ENCODE assay signal across 11 mouse cellular contexts in genomic region chr4:142223898-142224645, GRCm38 (mm10). TPM values are rescaled to one million over a fixed set of nuclear protein-coding genes. Genes with fewer than 3 reads are reported as not detected.
DNase-seq lines count a peak whose midpoint lies in the region; ATAC-seq and TF ChIP-seq lines count a peak whose summit lies in the region.
"Had no signal": no experiment of that assay in that cellular context is flagged by ENCODE, and none has a peak within 500 bp of the region (broad histone marks: within the 10 kb centered on the region; RNA-seq: fewer than 3 reads in every experiment).

No protein-coding gene starts in this region.

- H3K4me1 ChIP-seq in heart, embryonic 14.5 days (ENCODE audit: control insufficient read depth in 2 of 2, insufficient read depth in 2 of 2, low read length in 2 of 2): peaks cover 56 to 61% of the 10 kb centered on the region in 2 experiments
- H3K4me1 ChIP-seq in embryonic facial prominence, embryonic 10.5 days: peaks cover 93% of the 10 kb centered on the region
- H3K4me1 ChIP-seq in kidney, adult 2 months (ENCODE audit: control insufficient read depth, insufficient read depth, low read length): peaks cover 68% of the 10 kb centered on the region
- peaks cover 65% of the 10 kb centered on the region for H3K4me1 ChIP-seq in limb, embryonic 12.5 days (replicated peaks)

- TF ChIP-seq CTCF in kidney, adult 2 months (conservative IDR thresholded peaks at IDR 0.05; ENCODE audit: insufficient read depth, insufficient read length, low read depth, low read length): no peak

- no peak overlapping the region for H3K4me3 ChIP-seq in heart, embryonic 14.5 days (ENCODE audit: control insufficient read depth in 1 of 2, insufficient read depth in 1 of 2, low read depth in 1 of 2, low read length in 2 of 2)
- no peak overlapping the region for H3K4me3 ChIP-seq in embryonic facial prominence, embryonic 10.5 days
- no peak overlapping the region for H3K4me3 ChIP-seq in kidney, adult 2 months (ENCODE audit: insufficient read depth, low read depth, low read length)
- no peak overlapping the region for H3K4me3 ChIP-seq in limb, embryonic 12.5 days (replicated peaks)

- no peaks in the 10 kb centered on the region for H3K9me3 ChIP-seq in heart, embryonic 14.5 days (ENCODE audit: control insufficient read depth, low read length)
- H3K9me3 ChIP-seq in embryonic facial prominence, embryonic 10.5 days: no peaks in the 10 kb centered on the region
- no peaks in the 10 kb centered on the region for H3K9me3 ChIP-seq in limb, embryonic 12.5 days

- 54% methylated on average over 9 of the region's 9 CpGs for WGBS in heart, embryonic 14.5 days
- WGBS in embryonic facial prominence, embryonic 10.5 days: 60% methylated on average over 9 of the region's 9 CpGs
- WGBS in kidney, adult 2 months: 31% methylated on average over 9 of the region's 9 CpGs
- 65% methylated on average over 9 of the region's 9 CpGs for WGBS in limb, embryonic 12.5 days

- H3K9ac ChIP-seq in heart, embryonic 14.5 days (ENCODE audit: low read length): peak overlapping the region; percentile 23; the same call in 1 of the 2 replicates
- peak overlapping the region; percentile 18; the same call in 1 of the 2 replicates for H3K9ac ChIP-seq in limb, embryonic 12.5 days (replicated peaks)

- ATAC-seq in heart, embryonic 14.5 days (ENCODE audit: insufficient number of reproducible peaks, insufficient read depth, low FRiP score, low read depth): no peak
- ATAC-seq in limb, embryonic 12.5 days (ENCODE audit: insufficient number of reproducible peaks, insufficient read depth, low FRiP score, low TSS enrichment, low read depth): no peak

- no peak for TF ChIP-seq POLR2A in kidney, adult 2 months (IDR thresholded peaks at IDR 0.05; ENCODE audit: low read depth, low read length)

- H3K27ac ChIP-seq in heart, embryonic 14.5 days (replicated peaks in 1 of 2; ENCODE audit: control insufficient read depth in 1 of 2, insufficient read depth in 1 of 2, low read depth in 2 of 2, low read length in 2 of 2): no peak overlapping the region; a peak in 1 of 4 replicates
- H3K27ac ChIP-seq in embryonic facial prominence, embryonic 10.5 days (replicated peaks): peak overlapping the region; percentile 81
- H3K27ac ChIP-seq in kidney, adult 2 months (ENCODE audit: insufficient read depth, low read depth, low read length): peak overlapping the region; percentile 65
- H3K27ac ChIP-seq in limb, embryonic 12.5 days: peak overlapping the region; percentile 53

- DNase-seq in heart, postnatal 25 days (ENCODE audit: low spot score): no peak
- DNase-seq in embryonic facial prominence, embryonic 10.5 days (ENCODE audit: low spot score): peak; percentile 42
- peak; percentile 67 for DNase-seq in kidney, adult 2 months
- no peak for DNase-seq in frontal cortex, postnatal 14 days (ENCODE audit: low spot score in 2 of 2)
- DNase-seq in cerebellum, postnatal 4 days (ENCODE audit: low spot score in 2 of 2): no peak
- DNase-seq in cerebellum, adult 11-12 months: no peak
- DNase-seq: adrenal gland, postnatal 36 days; cerebellum, adult 8-10 months; retina, postnatal 1 day had no signal

- H3K4me2 ChIP-seq in heart, embryonic 14.5 days (ENCODE audit: low read length): no peak overlapping the region
- H3K4me2 ChIP-seq in limb, embryonic 12.5 days: no peak overlapping the region

- intact Hi-C loops in heart, postnatal 25 days (cut with DNase I): no loop called here

- H3K36me3 ChIP-seq in heart, embryonic 14.5 days (ENCODE audit: control insufficient read depth, insufficient read depth, low read length): no peaks in the 10 kb centered on the region
- H3K36me3 ChIP-seq in embryonic facial prominence, embryonic 10.5 days (replicated peaks): no peaks in the 10 kb centered on the region
- H3K36me3 ChIP-seq in kidney, adult 2 months (ENCODE audit: control insufficient read depth, insufficient read depth, low read length): no peaks in the 10 kb centered on the region
- H3K36me3 ChIP-seq in limb, embryonic 12.5 days: no peaks in the 10 kb centered on the region

- H3K27me3 ChIP-seq in heart, embryonic 14.5 days (ENCODE audit: control insufficient read depth, insufficient read depth, low read length): no peaks in the 10 kb centered on the region
- H3K27me3 ChIP-seq in embryonic facial prominence, embryonic 10.5 days (replicated peaks; ENCODE audit: low read depth, poor library complexity, severe bottlenecking): no peaks in the 10 kb centered on the region
- no peaks in the 10 kb centered on the region for H3K27me3 ChIP-seq in kidney, adult 2 months (replicated peaks; ENCODE audit: control insufficient read depth, insufficient read depth, low read length)
- H3K27me3 ChIP-seq in limb, embryonic 12.5 days: no peaks in the 10 kb centered on the region

RNA-seq across cellular contexts. Expression of gene Kazn, which starts 15.1 kb away (rescaled TPM):
- polyA plus RNA-seq in heart, embryonic 14.5 days (2014; fragmentation: Nextera tagmentation; extraction: Ambion mirVana): 3.7 and 4.2 TPM in 2 replicates
- 1 to 10 TPM; 3.4 to 4.3 TPM for total RNA-seq in heart, postnatal 25 days (2021)
- polyA plus RNA-seq in embryonic facial prominence, embryonic 10.5 days (2016; fragmentation: Nextera tagmentation; extraction: Ambion mirVana): 13.3 and 13.8 TPM in 2 replicates
- 76.1 and 80.8 TPM in 2 replicates for polyA plus RNA-seq in kidney, adult 2 months (2012; rRNA removed)
- polyA plus RNA-seq in limb, embryonic 12.5 days (2016; fragmentation: Nextera tagmentation; extraction: Ambion mirVana): 13.7 and 14.2 TPM in 2 replicates

Comparison
In these comparisons a context has a peak if more than half of its experiments do, and no peak if none do; other contexts are left out.
1. H3K27ac ChIP-seq: peak in embryonic facial prominence, embryonic 10.5 days (single experiment), kidney, adult 2 months (single experiment) and limb, embryonic 12.5 days (single experiment); none in heart, embryonic 14.5 days (0 of 2).
2. DNase-seq: peak in embryonic facial prominence, embryonic 10.5 days (single experiment) and kidney, adult 2 months (single experiment); none in heart, postnatal 25 days (single experiment), frontal cortex, postnatal 14 days (0 of 2), cerebellum, postnatal 4 days (0 of 2) and cerebellum, adult 11-12 months (single experiment).